In the genomic region with DNA sequence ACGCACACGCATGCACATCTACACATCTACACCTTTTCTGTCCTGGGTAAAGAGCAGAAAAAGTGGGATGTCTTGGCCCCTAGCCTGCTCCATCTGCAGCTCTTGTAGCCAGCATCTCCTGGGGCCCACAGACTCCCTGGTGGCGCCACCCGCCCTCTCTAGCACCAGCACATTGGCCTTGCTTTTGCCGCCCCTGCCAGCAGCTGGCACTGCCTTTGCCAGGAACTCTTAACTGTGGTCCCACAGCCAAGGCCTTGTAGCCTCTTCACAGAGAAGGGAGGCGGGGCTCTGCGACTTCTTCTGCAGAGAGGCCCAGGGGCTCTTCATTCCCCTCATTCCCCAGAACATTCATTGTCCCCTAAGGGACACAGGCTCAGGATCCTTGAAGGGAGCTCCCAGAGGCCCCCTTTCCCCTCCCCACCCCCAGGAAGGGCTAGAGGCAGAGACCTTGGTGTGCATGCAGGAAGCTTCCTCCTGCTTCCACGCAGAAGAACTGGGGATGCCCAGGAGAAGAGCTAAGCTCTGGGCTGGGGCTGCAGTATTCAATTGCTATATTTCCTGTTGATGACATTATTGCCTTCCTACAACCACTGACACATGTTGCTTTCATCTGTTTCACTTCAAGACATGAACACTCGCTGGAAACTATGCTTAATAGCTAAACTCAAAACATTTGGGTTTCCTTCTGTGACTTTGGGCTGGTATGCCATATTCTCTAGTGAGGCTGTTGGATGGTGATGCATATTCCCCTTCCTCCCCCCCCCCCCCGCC, we compare ENCODE assay signal across 9 mouse cellular contexts. TPM values are rescaled to one million over a fixed set of nuclear protein-coding genes. Genes with fewer than 3 reads are reported as not detected.
DNase-seq lines count a peak whose midpoint lies in the region; ATAC-seq lines count a peak whose summit lies in the region.
"Had no signal": no experiment of that assay in that cellular context is flagged by ENCODE, and none has a peak within 500 bp of the region (broad histone marks: within the 10 kb centered on the region; RNA-seq: fewer than 3 reads in every experiment).

No protein-coding gene starts in this region.

- no peaks in the 10 kb centered on the region for H3K9me3 ChIP-seq in hindbrain, embryonic 15.5 days
- no peaks in the 10 kb centered on the region for H3K9me3 ChIP-seq in hindbrain, embryonic 12.5 days (replicated peaks)
- no peaks in the 10 kb centered on the region for H3K9me3 ChIP-seq in embryonic facial prominence, embryonic 15.5 days (replicated peaks)
- H3K9me3 ChIP-seq: liver, embryonic 13.5 days; neural tube, embryonic 12.5 days had no signal

- 76% methylated on average over 9 of the region's 10 CpGs for WGBS in hindbrain, embryonic 15.5 days
- 85% methylated on average over 9 of the region's 10 CpGs for WGBS in hindbrain, embryonic 12.5 days
- WGBS in embryonic facial prominence, embryonic 15.5 days, result 47% methylated on average over 10 of the region's 10 CpGs

- H3K4me3 ChIP-seq in hindbrain, embryonic 15.5 days, result no peak overlapping the region
- H3K4me3 ChIP-seq in hindbrain, embryonic 12.5 days, result no peak overlapping the region
- H3K4me3 ChIP-seq in embryonic facial prominence, embryonic 15.5 days (replicated peaks), result no peak overlapping the region
- H3K4me3 ChIP-seq: liver, embryonic 13.5 days; neural tube, embryonic 12.5 days had no signal

- H3K27me3 ChIP-seq in hindbrain, embryonic 15.5 days, result no peaks in the 10 kb centered on the region
- no peaks in the 10 kb centered on the region for H3K27me3 ChIP-seq in hindbrain, embryonic 12.5 days
- H3K27me3 ChIP-seq in embryonic facial prominence, embryonic 15.5 days, result no peaks in the 10 kb centered on the region
- H3K27me3 ChIP-seq: neural tube, embryonic 12.5 days had no signal

- H3K4me2 ChIP-seq in hindbrain, embryonic 15.5 days, result no peak overlapping the region
- no peak overlapping the region for H3K4me2 ChIP-seq in hindbrain, embryonic 12.5 days (replicated peaks)
- no peak overlapping the region for H3K4me2 ChIP-seq in embryonic facial prominence, embryonic 15.5 days (replicated peaks)
- H3K4me2 ChIP-seq: liver, embryonic 13.5 days; neural tube, embryonic 12.5 days had no signal

- peak; percentile 85 for DNase-seq in adrenal gland, postnatal 10 days
- DNase-seq in layer of hippocampus, postnatal 14 days (ENCODE audit: low spot score in 2 of 2), result peak; percentile 57 to 80
- no peak for DNase-seq in retina, postnatal 1 day
- DNase-seq in kidney, adult 8-10 months, result no peak
- DNase-seq: liver, embryonic 13.5 days had no signal

- H3K27ac ChIP-seq in hindbrain, embryonic 15.5 days (replicated peaks), result 0 out of 2 replicates have a peak overlapping the region, but pooled peaks have one; percentile 18
- no peak overlapping the region for H3K27ac ChIP-seq in hindbrain, embryonic 12.5 days
- peak overlapping the region; percentile 90 for H3K27ac ChIP-seq in embryonic facial prominence, embryonic 15.5 days (replicated peaks)
- H3K27ac ChIP-seq: liver, embryonic 13.5 days; neural tube, embryonic 12.5 days had no signal

- H3K9ac ChIP-seq in hindbrain, embryonic 15.5 days, result no peak overlapping the region
- no peak overlapping the region for H3K9ac ChIP-seq in hindbrain, embryonic 12.5 days
- H3K9ac ChIP-seq in embryonic facial prominence, embryonic 15.5 days, result no peak overlapping the region
- H3K9ac ChIP-seq: liver, embryonic 13.5 days; neural tube, embryonic 12.5 days had no signal

- peak; percentile 60 for ATAC-seq in hindbrain, embryonic 15.5 days (ENCODE audit: low FRiP score, low read depth)
- ATAC-seq in hindbrain, embryonic 12.5 days (ENCODE audit: low FRiP score), result no peak
- peak; percentile 74 for ATAC-seq in embryonic facial prominence, embryonic 15.5 days (ENCODE audit: insufficient number of reproducible peaks, low FRiP score, low TSS enrichment, low read depth)

- no peaks in the 10 kb centered on the region for H3K36me3 ChIP-seq in hindbrain, embryonic 15.5 days
- H3K36me3 ChIP-seq in hindbrain, embryonic 12.5 days, result no peaks in the 10 kb centered on the region
- no peaks in the 10 kb centered on the region for H3K36me3 ChIP-seq in embryonic facial prominence, embryonic 15.5 days
- H3K36me3 ChIP-seq: liver, embryonic 13.5 days; neural tube, embryonic 12.5 days had no signal

- H3K4me1 ChIP-seq in hindbrain, embryonic 15.5 days (replicated peaks), result peaks cover 8% of the 10 kb centered on the region; the same call in 1 of the 2 replicates
- H3K4me1 ChIP-seq in hindbrain, embryonic 12.5 days, result no peaks in the 10 kb centered on the region
- H3K4me1 ChIP-seq in embryonic facial prominence, embryonic 15.5 days, result peaks cover 32% of the 10 kb centered on the region
- H3K4me1 ChIP-seq: liver, embryonic 13.5 days; neural tube, embryonic 12.5 days had no signal

RNA-seq across cellular contexts. Expression of gene Axin2, which starts 19.2 kb away (rescaled TPM):
- 8.9 and 9.2 TPM in 2 replicates for polyA plus RNA-seq in hindbrain, embryonic 15.5 days (2015; fragmentation: Nextera tagmentation; extraction: Ambion mirVana)
- 17.5 and 20.3 TPM in 2 replicates for polyA plus RNA-seq in hindbrain, embryonic 12.5 days (2016; fragmentation: Nextera tagmentation; extraction: Ambion mirVana)
- 10 to 100 TPM; 31.5 to 35.3 TPM for total RNA-seq in adrenal gland, postnatal 10 days (2021)
- 12.5 and 14.5 TPM in 2 replicates for polyA plus RNA-seq in embryonic facial prominence, embryonic 15.5 days (2015; fragmentation: Nextera tagmentation; extraction: Ambion mirVana)
- total RNA-seq in layer of hippocampus, postnatal 14 days (2021), result 10 to 100 TPM; 28.1 to 28.6 TPM

Comparison
In these comparisons a context has a peak if more than half of its experiments do, and no peak if none do; other contexts are left out.
1. DNase-seq: peak in adrenal gland, postnatal 10 days (single experiment) and layer of hippocampus, postnatal 14 days (2 of 2); none in retina, postnatal 1 day (single experiment) and kidney, adult 8-10 months (0 of 2).